Mouse (Mus musculus): ENCODE measurements around the gene Ninj1. TPM values are rescaled to one million over a fixed set of nuclear protein-coding genes. Genes with fewer than 3 reads are reported as not detected.
A peak's percentile ranks its signal among the peaks of the same experiment; 100 is the strongest.

Gene Ninj1
- polyA plus RNA-seq, 1 experiment, result 22.5 TPM

- no peak for DNase-seq (ENCODE audit: low read depth)
- no peak for TF ChIP-seq CTCF (IDR thresholded peaks at IDR 0.05; ENCODE audit: borderline replicate concordance, extremely low read depth, insufficient read depth, insufficient read length)
Measured at GRCm38 (mm10) chr13:49154028-49154427, 33.3 kb upstream of the Ninj1 start.

- no peak for TF ChIP-seq CTCF (IDR thresholded peaks at IDR 0.05; ENCODE audit: borderline replicate concordance, extremely low read depth, insufficient read depth, insufficient read length)
- TF ChIP-seq POLR2A (IDR thresholded peaks at IDR 0.05; ENCODE audit: borderline replicate concordance, extremely low read depth, insufficient read depth, insufficient read length, poor library complexity, severe bottlenecking), result no peak
- no peak for DNase-seq (ENCODE audit: low read depth)
Measured at GRCm38 (mm10) chr13:49154621-49155020, 32.7 kb upstream of the Ninj1 start.

GRCm38 (mm10) chr13:49156645-49157044 is 30.6 kb upstream of the Ninj1 start:
- TF ChIP-seq POLR2A (IDR thresholded peaks at IDR 0.05; ENCODE audit: borderline replicate concordance, extremely low read depth, insufficient read depth, insufficient read length, poor library complexity, severe bottlenecking) (no peak), CTCF (IDR thresholded peaks at IDR 0.05; ENCODE audit: borderline replicate concordance, extremely low read depth, insufficient read depth, insufficient read length) (peak; percentile 34; the same call in 1 of the 2 replicates)
- no peak for DNase-seq (ENCODE audit: low read depth)

DNA sequence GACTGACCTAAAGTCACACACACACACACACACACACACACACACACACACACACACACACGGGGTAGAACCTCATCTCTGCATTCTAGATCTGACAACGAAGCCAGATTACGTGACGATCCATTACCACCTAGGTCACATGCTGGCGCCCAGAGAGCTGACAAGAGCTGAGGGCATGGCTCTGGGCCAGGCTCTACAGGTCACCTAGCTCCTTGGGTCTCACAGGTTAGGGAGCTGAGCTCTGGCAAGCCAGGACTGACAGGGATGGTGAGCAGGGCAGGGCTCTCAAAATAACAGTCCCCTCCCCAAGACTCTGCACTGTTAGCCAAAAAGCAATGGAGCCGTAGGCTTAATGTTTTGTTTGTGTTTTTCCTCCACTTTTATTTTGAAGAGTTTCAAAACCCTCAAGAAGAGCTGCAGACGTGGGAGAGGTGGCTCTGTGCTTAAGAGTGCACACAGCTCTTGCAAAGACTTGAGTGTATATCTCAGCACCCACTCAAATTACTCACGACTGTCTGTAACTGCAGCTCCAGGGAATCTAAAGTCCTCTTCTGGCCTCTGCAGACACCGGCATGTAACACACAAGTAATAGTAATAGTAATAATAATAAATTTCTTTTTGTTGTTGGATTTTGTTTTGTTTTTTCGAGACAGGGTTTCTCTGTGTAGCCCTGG is 29.1 kb upstream of the Ninj1 start:
- TF ChIP-seq CTCF (IDR thresholded peaks at IDR 0.05; ENCODE audit: borderline replicate concordance, extremely low read depth, insufficient read depth, insufficient read length) (no peak), POLR2A (IDR thresholded peaks at IDR 0.05; ENCODE audit: borderline replicate concordance, extremely low read depth, insufficient read depth, insufficient read length, poor library complexity, severe bottlenecking) (no peak)
- DNase-seq (ENCODE audit: low read depth), result no peak

DNA sequence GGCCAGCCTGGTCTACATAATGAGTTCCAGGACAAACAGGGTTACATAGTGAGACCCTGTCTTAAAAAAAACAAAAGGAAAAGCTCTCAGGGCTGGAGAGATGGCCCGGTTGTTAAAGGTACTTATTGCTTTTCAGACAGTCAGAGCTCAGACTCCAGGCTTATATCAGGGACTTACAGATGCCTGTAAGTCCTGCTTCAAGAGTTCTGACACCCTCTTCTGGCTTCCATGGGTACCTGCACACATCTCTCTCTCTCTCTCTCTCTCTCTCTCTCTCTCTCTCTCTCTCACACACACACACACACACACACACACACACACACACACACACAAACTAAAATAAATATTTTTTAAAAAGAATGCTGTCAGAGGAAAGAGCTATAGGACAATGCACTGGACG is 26.0 kb upstream of the Ninj1 start:
- no peak for DNase-seq (ENCODE audit: low read depth)
- TF ChIP-seq CTCF (IDR thresholded peaks at IDR 0.05; ENCODE audit: borderline replicate concordance, extremely low read depth, insufficient read depth, insufficient read length) (no peak), POLR2A (IDR thresholded peaks at IDR 0.05; ENCODE audit: borderline replicate concordance, extremely low read depth, insufficient read depth, insufficient read length, poor library complexity, severe bottlenecking) (no peak)

GRCm38 (mm10) chr13:49162722-49163121 is 24.6 kb upstream of the Ninj1 start:
- no peak for DNase-seq (ENCODE audit: low read depth)
- TF ChIP-seq POLR2A (IDR thresholded peaks at IDR 0.05; ENCODE audit: borderline replicate concordance, extremely low read depth, insufficient read depth, insufficient read length, poor library complexity, severe bottlenecking) (no peak), CTCF (IDR thresholded peaks at IDR 0.05; ENCODE audit: borderline replicate concordance, extremely low read depth, insufficient read depth, insufficient read length) (no peak)

- TF ChIP-seq POLR2A (IDR thresholded peaks at IDR 0.05; ENCODE audit: borderline replicate concordance, extremely low read depth, insufficient read depth, insufficient read length, poor library complexity, severe bottlenecking) (no peak), CTCF (IDR thresholded peaks at IDR 0.05; ENCODE audit: borderline replicate concordance, extremely low read depth, insufficient read depth, insufficient read length) (no peak)
- no peak for DNase-seq (ENCODE audit: low read depth)
Measured at GRCm38 (mm10) chr13:49163645-49164044, 23.6 kb upstream of the Ninj1 start.

DNA sequence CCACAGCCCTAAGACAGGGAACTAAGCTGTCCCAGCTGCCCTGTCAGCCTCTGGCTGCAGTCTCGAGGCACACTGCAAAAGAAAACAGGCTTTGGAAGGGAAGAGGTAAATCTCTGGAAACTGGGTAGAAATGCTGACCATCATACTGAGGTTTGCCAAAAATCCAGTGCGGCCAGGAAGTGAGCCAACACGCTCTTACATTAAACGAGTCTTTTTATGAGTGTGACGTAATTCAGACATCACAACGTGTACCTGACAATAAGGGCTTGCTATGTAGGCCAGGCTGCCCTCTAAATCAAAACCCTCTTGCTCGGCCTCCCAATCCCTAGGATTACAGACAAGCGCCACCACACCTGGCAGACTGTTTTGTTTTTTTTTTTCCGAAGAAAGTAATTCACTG is 20.2 kb upstream of the Ninj1 start:
- no peak for DNase-seq (ENCODE audit: low read depth)
- TF ChIP-seq CTCF (IDR thresholded peaks at IDR 0.05; ENCODE audit: borderline replicate concordance, extremely low read depth, insufficient read depth, insufficient read length), result no peak
- TF ChIP-seq POLR2A (IDR thresholded peaks at IDR 0.05; ENCODE audit: borderline replicate concordance, extremely low read depth, insufficient read depth, insufficient read length, poor library complexity, severe bottlenecking), result no peak

DNA sequence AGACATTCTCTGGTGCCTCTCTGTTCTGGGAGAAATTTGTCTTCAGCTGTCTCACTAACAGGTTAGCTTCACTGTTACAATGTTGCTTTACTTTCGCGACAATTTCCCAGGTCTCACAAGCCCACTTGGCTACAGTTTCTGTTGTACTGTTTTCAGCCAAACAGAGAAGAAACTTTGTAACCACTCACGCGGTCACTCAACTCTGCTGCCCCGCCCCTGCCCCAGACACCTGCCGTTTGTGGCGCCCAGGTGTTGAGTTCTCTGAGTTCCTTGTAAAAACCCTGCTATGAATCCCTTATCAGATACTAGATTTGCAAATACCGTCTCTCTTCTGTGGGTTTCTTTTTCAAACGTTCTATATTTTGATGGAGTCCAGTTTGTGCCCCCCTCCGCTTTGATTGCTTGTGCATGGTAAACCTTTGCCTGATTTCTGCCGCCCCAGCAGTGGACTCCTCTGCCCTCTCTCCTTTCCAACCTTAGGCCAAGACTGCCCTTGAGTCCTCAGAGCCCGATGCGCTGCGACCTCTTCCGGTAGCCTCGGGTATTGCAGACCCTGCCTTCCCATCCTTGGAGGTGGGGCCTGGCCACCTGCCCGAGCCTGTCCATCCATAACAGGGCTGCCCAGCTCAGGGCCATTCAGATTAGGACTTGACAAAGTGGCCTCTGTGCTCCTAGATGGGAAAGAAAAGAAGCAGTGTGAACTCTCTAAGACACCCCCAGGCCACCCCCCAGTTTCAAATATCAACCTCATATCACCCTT is 17.7 kb upstream of the Ninj1 start:
- TF ChIP-seq POLR2A (IDR thresholded peaks at IDR 0.05; ENCODE audit: borderline replicate concordance, extremely low read depth, insufficient read depth, insufficient read length, poor library complexity, severe bottlenecking) (no peak), CTCF (IDR thresholded peaks at IDR 0.05; ENCODE audit: borderline replicate concordance, extremely low read depth, insufficient read depth, insufficient read length) (peak; percentile 96)
- DNase-seq (ENCODE audit: low read depth), result peak; percentile 84

GRCm38 (mm10) chr13:49170623-49171022 is 16.7 kb upstream of the Ninj1 start:
- TF ChIP-seq CTCF (IDR thresholded peaks at IDR 0.05; ENCODE audit: borderline replicate concordance, extremely low read depth, insufficient read depth, insufficient read length) (no peak), POLR2A (IDR thresholded peaks at IDR 0.05; ENCODE audit: borderline replicate concordance, extremely low read depth, insufficient read depth, insufficient read length, poor library complexity, severe bottlenecking) (no peak)
- DNase-seq (ENCODE audit: low read depth), result no peak

- TF ChIP-seq POLR2A (IDR thresholded peaks at IDR 0.05; ENCODE audit: borderline replicate concordance, extremely low read depth, insufficient read depth, insufficient read length, poor library complexity, severe bottlenecking) (no peak), CTCF (IDR thresholded peaks at IDR 0.05; ENCODE audit: borderline replicate concordance, extremely low read depth, insufficient read depth, insufficient read length) (no peak)
- no peak for DNase-seq (ENCODE audit: low read depth)
Measured at GRCm38 (mm10) chr13:49171729-49172128, 15.6 kb upstream of the Ninj1 start.

- DNase-seq (ENCODE audit: low read depth), result peak; percentile 82
Measured at GRCm38 (mm10) chr13:49172335-49172734, 14.9 kb upstream of the Ninj1 start.

More at GRCm38 (mm10) chr13:49172335-49172734, 14.9 kb upstream of the Ninj1 start:
- TF ChIP-seq POLR2A (IDR thresholded peaks at IDR 0.05; ENCODE audit: borderline replicate concordance, extremely low read depth, insufficient read depth, insufficient read length, poor library complexity, severe bottlenecking), result no peak
- no peak for TF ChIP-seq CTCF (IDR thresholded peaks at IDR 0.05; ENCODE audit: borderline replicate concordance, extremely low read depth, insufficient read depth, insufficient read length)

Data from brain, embryonic 14.5 days (tissue).